Mouse (Mus musculus) urinary bladder, postnatal 14 days (tissue): Measurements from ENCODE around the gene Eif1b.
"Not testable (repeated sequence)": the region's sequence is repeated elsewhere in the genome, so short reads cannot be mapped to it uniquely, and the experiment has no call there.

Experiments used
- DNase-seq: peaks from one replicate; pipeline ENCODE4 v3.0.0; 2021; ENCODE audit warnings: low spot score

The Eif1b gene

DNA sequence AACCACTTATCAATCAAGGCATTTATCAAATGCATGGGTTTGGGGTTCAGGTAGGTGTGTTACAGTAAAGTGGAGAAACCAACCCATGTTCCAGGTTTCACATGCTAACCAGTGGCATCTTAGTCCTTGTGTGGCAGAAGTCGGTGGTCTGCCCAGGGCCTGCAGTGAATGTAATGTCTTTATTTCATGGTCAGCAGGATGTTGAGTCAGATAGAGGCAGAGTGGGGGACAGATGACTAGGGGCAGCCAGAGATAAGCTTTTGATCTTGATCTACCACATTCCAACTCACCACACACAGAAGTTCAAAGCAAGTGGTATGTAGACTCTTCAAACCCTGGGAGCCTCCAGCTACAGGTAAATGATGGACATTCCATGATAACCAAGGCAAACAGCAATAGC lies 29.1 kb downstream of the Eif1b start:
- no peak for DNase-seq

DNA sequence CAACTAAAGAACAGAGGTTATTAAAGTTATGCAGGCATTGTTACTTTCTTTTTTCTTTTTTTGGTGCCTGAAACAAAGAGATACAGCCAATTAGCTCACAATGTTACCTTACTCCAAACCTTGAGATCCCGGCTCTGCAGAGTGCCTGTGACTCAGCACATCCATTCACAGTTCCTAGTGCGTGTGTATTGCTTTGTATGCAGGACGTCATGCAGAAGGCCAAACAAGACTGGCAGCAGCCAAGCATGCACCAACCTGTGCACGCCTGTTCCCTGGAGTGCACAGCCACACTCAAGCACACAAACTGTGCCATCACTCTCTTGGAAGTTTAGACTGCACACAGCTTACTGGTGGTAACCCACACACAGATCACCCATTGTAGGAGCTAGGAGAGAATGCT lies 35.2 kb downstream of the Eif1b start:
- DNase-seq = no peak

DNA sequence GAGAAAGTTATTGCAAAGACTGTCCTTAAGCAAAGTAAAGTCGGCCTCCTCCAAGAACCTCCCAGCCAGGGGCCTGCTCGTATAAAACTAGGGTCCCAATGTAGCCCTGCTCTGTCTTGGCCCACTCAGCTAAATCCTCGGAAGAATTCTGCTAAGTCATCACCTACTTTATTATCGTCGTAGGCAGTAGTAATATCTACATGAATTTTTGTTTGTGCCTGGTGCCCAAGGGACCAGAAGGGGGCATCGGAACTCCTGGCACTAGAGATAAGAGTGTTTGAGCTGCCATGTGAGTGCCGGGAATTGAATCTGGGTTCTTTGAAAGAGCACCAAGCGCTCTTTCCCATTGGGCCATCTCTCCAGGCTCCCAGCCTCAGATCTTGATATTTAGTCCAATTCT lies 35.9 kb downstream of the Eif1b start:
- no peak for DNase-seq

DNA sequence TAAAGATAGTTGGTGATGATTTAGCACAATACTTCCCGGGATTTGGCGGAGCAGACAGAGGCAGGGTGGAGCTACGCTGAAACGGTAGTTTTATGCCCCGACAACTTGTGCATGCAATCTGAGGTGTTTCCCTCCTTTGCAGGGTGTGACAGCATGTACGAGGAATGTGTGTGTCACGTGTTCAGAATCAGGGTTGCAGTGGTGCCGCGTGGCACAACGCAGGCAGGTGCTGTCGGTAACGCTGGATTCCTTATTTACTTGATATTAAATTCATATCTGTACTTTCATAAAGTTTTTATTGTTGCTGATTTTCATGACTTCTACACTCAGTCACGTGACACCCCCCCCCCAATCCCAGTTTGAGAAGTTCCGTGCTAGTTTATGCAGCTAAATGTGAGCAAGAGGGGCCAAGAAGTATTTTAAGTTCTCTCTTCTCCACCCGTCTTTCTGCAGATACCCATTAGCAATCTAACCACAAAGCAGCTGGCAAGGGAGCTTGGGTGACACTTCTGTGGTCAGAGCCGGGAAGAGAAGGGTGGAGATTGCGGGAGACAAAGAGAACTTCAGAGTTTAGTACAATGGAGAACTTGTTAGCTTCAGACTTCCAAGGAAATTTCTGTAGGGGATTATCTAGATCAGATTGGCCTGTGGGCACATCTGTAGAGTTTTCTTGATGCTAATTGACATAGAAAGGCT lies 36.9 kb downstream of the Eif1b start:
- DNase-seq = no peak

DNA sequence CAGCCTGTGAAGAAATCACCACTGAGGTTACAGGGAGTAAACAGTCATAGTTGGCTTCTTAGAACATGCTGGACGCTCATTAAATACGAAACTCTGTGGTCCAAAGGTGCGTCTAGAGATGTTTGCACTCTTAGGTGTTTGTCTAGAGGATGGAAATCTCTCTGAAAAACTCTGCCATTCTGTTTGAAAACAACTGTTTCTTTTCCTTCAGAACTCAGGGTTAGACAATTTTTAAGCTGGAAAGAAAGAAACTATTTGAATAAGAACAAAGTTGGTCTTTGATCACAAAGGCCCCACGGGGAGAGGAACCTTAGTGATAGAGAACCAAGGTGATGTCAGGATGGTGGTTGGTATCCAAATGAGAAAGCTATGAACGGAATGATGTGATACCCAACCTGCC lies 38.4 kb downstream of the Eif1b start:
- no peak for DNase-seq

DNA sequence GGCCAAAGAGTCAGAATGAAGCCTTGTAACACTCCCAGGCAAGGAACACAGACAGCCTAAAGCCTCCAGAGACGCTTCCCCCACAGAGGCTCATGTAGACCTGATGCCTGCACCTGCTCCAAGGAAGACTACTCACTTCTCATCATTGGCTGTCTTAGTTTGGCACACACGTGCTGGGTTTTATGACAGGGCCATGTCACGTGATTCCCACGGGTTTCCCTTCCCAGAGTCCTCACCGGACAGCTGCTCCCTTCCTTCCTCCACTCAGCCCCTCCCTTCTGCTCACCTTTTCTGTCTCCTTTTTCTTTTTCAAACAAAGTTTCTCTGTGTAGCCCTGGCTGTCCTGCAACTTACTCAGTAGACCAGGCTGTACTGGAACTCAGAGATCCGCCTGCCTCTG lies 40.0 kb downstream of the Eif1b start:
- no peak for DNase-seq

DNA sequence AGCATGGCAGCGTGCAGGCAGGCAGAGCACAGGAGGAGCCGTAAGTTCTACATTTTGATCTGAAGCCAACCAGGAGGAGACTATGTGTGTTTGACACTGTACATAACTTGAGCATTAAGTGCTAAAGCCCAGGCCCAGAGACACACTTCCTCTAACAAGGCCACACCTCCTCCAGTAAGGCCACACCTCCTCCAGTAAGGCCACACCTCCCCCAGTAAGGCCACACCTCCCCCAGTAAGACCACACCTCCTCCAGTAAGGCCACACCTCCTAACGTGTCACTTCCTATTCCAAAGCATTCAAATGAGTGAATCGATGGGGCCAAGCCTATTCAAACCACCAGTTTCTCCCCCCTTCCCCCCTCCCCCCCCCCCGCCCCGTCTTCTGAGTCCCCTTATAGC lies 40.7 kb downstream of the Eif1b start:
- no peak for DNase-seq

DNA sequence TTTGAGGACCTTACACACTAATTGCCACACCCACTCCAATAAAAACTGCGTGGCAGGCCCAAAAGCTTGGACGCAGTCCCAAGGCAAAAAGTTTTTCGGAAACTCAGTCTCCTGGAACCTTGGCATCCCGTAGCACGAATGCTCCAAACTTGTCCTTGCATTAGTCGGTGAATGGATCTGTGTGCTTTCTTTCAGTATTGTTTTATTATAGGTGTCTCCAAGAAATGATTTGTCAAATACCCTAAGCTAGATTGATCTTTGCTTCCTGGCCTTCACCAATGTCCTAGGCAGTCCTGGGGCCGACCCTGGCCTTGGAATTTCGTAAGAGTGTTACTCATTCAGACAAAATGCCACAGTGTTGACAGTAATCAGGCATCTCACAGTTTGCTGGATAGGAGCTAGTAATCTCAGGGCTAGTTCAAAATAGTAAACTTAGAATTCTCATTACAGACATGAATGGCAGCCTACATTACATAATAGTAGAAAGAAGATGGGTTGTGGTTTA lies 41.5 kb downstream of the Eif1b start:
- DNase-seq = not testable (repeated sequence)

DNA sequence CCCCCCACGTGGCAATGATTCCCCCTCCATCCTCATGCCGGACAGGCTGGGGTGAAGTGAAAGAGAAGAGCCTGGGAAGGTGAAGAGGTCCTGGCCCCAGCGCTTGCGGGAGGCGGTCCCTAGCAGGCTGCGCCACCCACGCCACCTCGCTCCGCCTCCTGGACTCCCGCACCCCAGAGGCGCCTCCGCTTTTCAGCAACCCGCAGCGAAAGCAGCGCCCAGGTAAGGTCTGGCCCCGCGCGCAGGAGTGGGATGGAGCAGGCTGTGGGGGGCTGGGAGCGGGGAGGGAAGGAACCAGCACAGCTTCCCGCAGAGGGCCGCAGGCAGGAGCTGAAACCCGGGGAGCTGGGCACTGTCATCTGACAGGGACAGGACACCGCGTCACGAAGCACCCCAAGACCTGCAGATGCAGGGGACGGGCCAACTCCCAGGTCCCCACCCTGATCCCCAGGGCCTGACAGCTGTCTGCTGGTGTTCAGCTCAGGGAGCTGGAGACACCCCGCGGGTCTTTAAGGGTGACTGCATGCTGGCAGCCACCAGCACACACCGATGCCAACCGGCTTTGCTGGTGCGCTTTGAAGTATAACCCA lies 47.7 kb downstream of the Eif1b start, which contains the start of gene Entpd3:
Entpd3 (plus strand) TSS at position 157 of the 590 bp plus-strand sequence.
- DNase-seq = peak; percentile 22

DNA sequence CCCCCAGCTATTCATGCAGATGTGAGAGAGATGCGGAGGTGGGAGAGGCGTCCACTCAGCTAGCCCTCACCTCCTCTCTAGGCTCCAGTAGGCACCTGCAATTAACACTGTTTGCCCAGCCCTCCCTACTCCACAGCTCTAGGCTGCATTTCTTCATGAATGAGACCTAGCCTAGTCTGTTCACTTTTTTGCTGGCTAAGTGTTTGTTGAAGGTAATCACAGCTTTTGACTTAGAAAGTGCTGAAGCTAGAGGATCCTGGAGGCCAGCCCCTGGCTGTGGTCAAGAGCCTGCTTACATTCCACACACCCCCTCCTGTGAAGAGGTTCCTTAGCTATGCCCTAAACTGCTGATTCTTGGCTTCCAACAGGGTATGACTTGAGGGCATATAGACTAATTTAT lies 49.4 kb downstream of the Eif1b start:
- DNase-seq = no peak

DNA sequence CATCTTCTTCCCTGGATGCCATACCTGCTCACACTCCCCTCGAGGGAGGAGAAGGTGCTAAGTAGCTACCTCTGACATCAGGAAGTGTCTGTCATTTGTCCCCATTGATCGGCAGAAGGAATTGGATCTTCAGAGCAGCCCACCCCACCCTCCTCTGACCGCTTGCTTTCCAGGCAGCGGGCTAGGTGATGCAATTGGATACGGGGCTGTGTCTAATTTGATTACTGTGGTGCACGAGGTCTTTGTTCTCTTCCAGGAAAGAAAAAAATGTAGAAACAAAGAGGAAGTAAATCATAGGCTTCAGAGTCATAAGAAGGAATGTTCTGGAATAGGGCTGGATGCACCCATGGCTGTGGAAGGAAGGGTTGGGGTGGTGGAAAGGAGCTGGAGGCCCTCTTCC lies 50.2 kb downstream of the Eif1b start:
- no peak for DNase-seq
